Mouse (Mus musculus): Measurements from ENCODE around the gene Gdf3. TPM values are rescaled to one million over a fixed set of nuclear protein-coding genes. Genes with fewer than 3 reads are reported as not detected.
"Not testable (repeated sequence)": the region's sequence is repeated elsewhere in the genome, so short reads cannot be mapped to it uniquely, and the experiment has no call there.

Gene Gdf3
- total RNA-seq (2014; rRNA removed; ENCODE audit: low replicate concordance) (0.15 TPM in 1 of 2 replicates, not detected in the other), polyA plus RNA-seq (2015; fragmentation: Nextera tagmentation; extraction: Ambion mirVana) (0.05 and 0.26 TPM in 2 replicates)

GRCm38 (mm10) chr6:122609771-122610170, at the start of gene Gdf3:
Gene Gdf3 (minus strand): TSS chr6:122610087.
- no peaks in the 10 kb centered on the region for H3K9me3 ChIP-seq (replicated peaks; ENCODE audit: control insufficient read depth, low read length)
- no peak for DNase-seq (ENCODE audit: low spot score)
- TF ChIP-seq EP300 (IDR thresholded peaks at IDR 0.05; ENCODE audit: low read depth) (no peak), CTCF (IDR thresholded peaks at IDR 0.05; ENCODE audit: low read depth) (no peak)
- no peaks in the 10 kb centered on the region for H3K4me1 ChIP-seq (ENCODE audit: control insufficient read depth, insufficient read depth)
- no peak for ATAC-seq (ENCODE audit: insufficient read depth, low read depth)
- no peak within 1 kb of the TSS for H3K9ac ChIP-seq (replicated peaks; ENCODE audit: low read depth, low read length)
- no peak within 1 kb of the TSS for H3K27ac ChIP-seq (ENCODE audit: low read depth)
- 27% methylated on average over 14 of the region's 14 CpGs for WGBS
- peaks cover 3% of the 10 kb centered on the region; the same call in 1 of the 2 replicates for H3K27me3 ChIP-seq (ENCODE audit: control insufficient read depth, insufficient read depth, low read length)
- H3K36me3 ChIP-seq (replicated peaks; ENCODE audit: control insufficient read depth, insufficient read depth, low read length) = no peaks in the 10 kb centered on the region
- H3K4me2 ChIP-seq (ENCODE audit: low read depth, low read length) = 0 out of 2 replicates have a peak within 1 kb of the TSS, but pooled peaks have one; percentile 16
- no peak within 1 kb of the TSS for H3K4me3 ChIP-seq (ENCODE audit: low read depth, low read length)

GRCm38 (mm10) chr6:122659567-122659966, 49.7 kb upstream of the Gdf3 start:
- Histone ChIP-seq H3K4me1 (ENCODE audit: control insufficient read depth, insufficient read depth) (no peaks in the 10 kb centered on the region), H3K4me3 (ENCODE audit: low read depth, low read length) (no peak overlapping the region), H3K9me3 (replicated peaks; ENCODE audit: control insufficient read depth, low read length) (no peaks in the 10 kb centered on the region), H3K27ac (ENCODE audit: low read depth) (no peak overlapping the region), H3K36me3 (replicated peaks; ENCODE audit: control insufficient read depth, insufficient read depth, low read length) (no peaks in the 10 kb centered on the region), H3K27me3 (ENCODE audit: control insufficient read depth, insufficient read depth, low read length) (0 out of 2 replicates have a peak, but pooled peaks cover 7% of the 10 kb centered on the region), H3K4me2 (ENCODE audit: low read depth, low read length) (no peak overlapping the region), H3K9ac (replicated peaks; ENCODE audit: low read depth, low read length) (no peak overlapping the region)
- TF ChIP-seq CTCF (IDR thresholded peaks at IDR 0.05; ENCODE audit: low read depth) = no peak
- ATAC-seq (ENCODE audit: insufficient read depth, low read depth) = no peak
- WGBS = 10% methylated on average over 7 of the region's 7 CpGs
- peak; percentile 47 for DNase-seq (ENCODE audit: low spot score)

GRCm38 (mm10) chr6:122657630-122658029, 47.7 kb upstream of the Gdf3 start:
- 65% methylated on average over 5 of the region's 5 CpGs for WGBS
- Histone ChIP-seq H3K4me3 (ENCODE audit: low read depth, low read length) (no peak overlapping the region), H3K36me3 (replicated peaks; ENCODE audit: control insufficient read depth, insufficient read depth, low read length) (no peaks in the 10 kb centered on the region), H3K9me3 (replicated peaks; ENCODE audit: control insufficient read depth, low read length) (no peaks in the 10 kb centered on the region), H3K4me2 (ENCODE audit: low read depth, low read length) (no peak overlapping the region), H3K27ac (ENCODE audit: low read depth) (no peak overlapping the region), H3K9ac (replicated peaks; ENCODE audit: low read depth, low read length) (no peak overlapping the region), H3K27me3 (ENCODE audit: control insufficient read depth, insufficient read depth, low read length) (0 out of 2 replicates have a peak, but pooled peaks cover 7% of the 10 kb centered on the region), H3K4me1 (ENCODE audit: control insufficient read depth, insufficient read depth) (no peaks in the 10 kb centered on the region)
- ATAC-seq (ENCODE audit: insufficient read depth, low read depth) (no peak), DNase-seq (ENCODE audit: low spot score) (no peak)
- TF ChIP-seq CTCF (IDR thresholded peaks at IDR 0.05; ENCODE audit: low read depth) (no peak), EP300 (IDR thresholded peaks at IDR 0.05; ENCODE audit: low read depth) (no peak)

- no peak for DNase-seq (ENCODE audit: low spot score)
- WGBS = 62% methylated on average over 6 of the region's 6 CpGs
Observed at GRCm38 (mm10) chr6:122654301-122654700, 44.4 kb upstream of the Gdf3 start.

GRCm38 (mm10) chr6:122650398-122650980, 40.6 kb upstream of the Gdf3 start:
- Histone ChIP-seq H3K4me2 (ENCODE audit: low read depth, low read length) (no peak overlapping the region), H3K4me3 (ENCODE audit: low read depth, low read length) (no peak overlapping the region), H3K27ac (ENCODE audit: low read depth) (no peak overlapping the region), H3K9ac (replicated peaks; ENCODE audit: low read depth, low read length) (no peak overlapping the region), H3K9me3 (replicated peaks; ENCODE audit: control insufficient read depth, low read length) (0 out of 2 replicates have a peak, but pooled peaks cover 2% of the 10 kb centered on the region), H3K27me3 (ENCODE audit: control insufficient read depth, insufficient read depth, low read length) (no peaks in the 10 kb centered on the region), H3K4me1 (ENCODE audit: control insufficient read depth, insufficient read depth) (no peaks in the 10 kb centered on the region), H3K36me3 (replicated peaks; ENCODE audit: control insufficient read depth, insufficient read depth, low read length) (no peaks in the 10 kb centered on the region)
- ATAC-seq (ENCODE audit: insufficient read depth, low read depth) (no peak), DNase-seq (ENCODE audit: low spot score) (no peak)
- 69% methylated on average over 5 of the region's 5 CpGs for WGBS
- TF ChIP-seq EP300 (IDR thresholded peaks at IDR 0.05; ENCODE audit: low read depth) (no peak), CTCF (IDR thresholded peaks at IDR 0.05; ENCODE audit: low read depth) (no peak)

More at GRCm38 (mm10) chr6:122654301-122654700, 44.4 kb upstream of the Gdf3 start:
- no peak overlapping the region for H3K9ac ChIP-seq (replicated peaks; ENCODE audit: low read depth, low read length)
- H3K4me1 ChIP-seq (ENCODE audit: control insufficient read depth, insufficient read depth) = no peaks in the 10 kb centered on the region
- no peak for TF ChIP-seq CTCF (IDR thresholded peaks at IDR 0.05; ENCODE audit: low read depth)
- no peak for TF ChIP-seq EP300 (IDR thresholded peaks at IDR 0.05; ENCODE audit: low read depth)
- H3K4me3 ChIP-seq (ENCODE audit: low read depth, low read length) = no peak overlapping the region
- ATAC-seq (ENCODE audit: insufficient read depth, low read depth) = no peak
- no peaks in the 10 kb centered on the region for H3K27me3 ChIP-seq (ENCODE audit: control insufficient read depth, insufficient read depth, low read length)
- no peaks in the 10 kb centered on the region for H3K9me3 ChIP-seq (replicated peaks; ENCODE audit: control insufficient read depth, low read length)
- no peak overlapping the region for H3K27ac ChIP-seq (ENCODE audit: low read depth)
- no peak overlapping the region for H3K4me2 ChIP-seq (ENCODE audit: low read depth, low read length)
- H3K36me3 ChIP-seq (replicated peaks; ENCODE audit: control insufficient read depth, insufficient read depth, low read length) = no peaks in the 10 kb centered on the region

GRCm38 (mm10) chr6:122649903-122650302, 40.0 kb upstream of the Gdf3 start:
- no peak for DNase-seq (ENCODE audit: low spot score)
- 73% methylated on average over 3 of the region's 3 CpGs for WGBS
- ATAC-seq (ENCODE audit: insufficient read depth, low read depth) = no peak
- Histone ChIP-seq H3K27ac (ENCODE audit: low read depth) (no peak overlapping the region), H3K9me3 (replicated peaks; ENCODE audit: control insufficient read depth, low read length) (0 out of 2 replicates have a peak, but pooled peaks cover 2% of the 10 kb centered on the region), H3K36me3 (replicated peaks; ENCODE audit: control insufficient read depth, insufficient read depth, low read length) (no peaks in the 10 kb centered on the region), H3K4me2 (ENCODE audit: low read depth, low read length) (no peak overlapping the region), H3K4me1 (ENCODE audit: control insufficient read depth, insufficient read depth) (no peaks in the 10 kb centered on the region), H3K4me3 (ENCODE audit: low read depth, low read length) (no peak overlapping the region), H3K27me3 (ENCODE audit: control insufficient read depth, insufficient read depth, low read length) (no peaks in the 10 kb centered on the region), H3K9ac (replicated peaks; ENCODE audit: low read depth, low read length) (no peak overlapping the region)
- TF ChIP-seq CTCF (IDR thresholded peaks at IDR 0.05; ENCODE audit: low read depth) (no peak), EP300 (IDR thresholded peaks at IDR 0.05; ENCODE audit: low read depth) (no peak)

GRCm38 (mm10) chr6:122644196-122644595, 34.3 kb upstream of the Gdf3 start:
- not testable (repeated sequence) for DNase-seq (ENCODE audit: low spot score); H3K9me3 ChIP-seq (replicated peaks; ENCODE audit: control insufficient read depth, low read length); H3K27ac ChIP-seq (ENCODE audit: low read depth); H3K4me1 ChIP-seq (ENCODE audit: control insufficient read depth, insufficient read depth); H3K9ac ChIP-seq (replicated peaks; ENCODE audit: low read depth, low read length); ATAC-seq (ENCODE audit: insufficient read depth, low read depth); H3K4me3 ChIP-seq (ENCODE audit: low read depth, low read length); H3K4me2 ChIP-seq (ENCODE audit: low read depth, low read length); H3K27me3 ChIP-seq (ENCODE audit: control insufficient read depth, insufficient read depth, low read length); H3K36me3 ChIP-seq (replicated peaks; ENCODE audit: control insufficient read depth, insufficient read depth, low read length)
- WGBS = 84% methylated on average over 19 of the region's 21 CpGs

- not testable (repeated sequence) for H3K4me1 ChIP-seq (ENCODE audit: control insufficient read depth, insufficient read depth); H3K4me2 ChIP-seq (ENCODE audit: low read depth, low read length); H3K36me3 ChIP-seq (replicated peaks; ENCODE audit: control insufficient read depth, insufficient read depth, low read length); H3K4me3 ChIP-seq (ENCODE audit: low read depth, low read length); H3K27ac ChIP-seq (ENCODE audit: low read depth); DNase-seq (ENCODE audit: low spot score); H3K9me3 ChIP-seq (replicated peaks; ENCODE audit: control insufficient read depth, low read length); H3K9ac ChIP-seq (replicated peaks; ENCODE audit: low read depth, low read length); H3K27me3 ChIP-seq (ENCODE audit: control insufficient read depth, insufficient read depth, low read length); ATAC-seq (ENCODE audit: insufficient read depth, low read depth)
- 77% methylated on average over 4 of the region's 4 CpGs for WGBS
Observed at GRCm38 (mm10) chr6:122637566-122637965, 27.7 kb upstream of the Gdf3 start.

Data from heart, postnatal 0 days (tissue).